Mouse (Mus musculus): Measurements from ENCODE around the gene Rps6ka2.
"Not testable (repeated sequence)": the region's sequence is repeated elsewhere in the genome, so short reads cannot be mapped to it uniquely, and the experiment has no call there.

Rps6ka2 gene

DNA sequence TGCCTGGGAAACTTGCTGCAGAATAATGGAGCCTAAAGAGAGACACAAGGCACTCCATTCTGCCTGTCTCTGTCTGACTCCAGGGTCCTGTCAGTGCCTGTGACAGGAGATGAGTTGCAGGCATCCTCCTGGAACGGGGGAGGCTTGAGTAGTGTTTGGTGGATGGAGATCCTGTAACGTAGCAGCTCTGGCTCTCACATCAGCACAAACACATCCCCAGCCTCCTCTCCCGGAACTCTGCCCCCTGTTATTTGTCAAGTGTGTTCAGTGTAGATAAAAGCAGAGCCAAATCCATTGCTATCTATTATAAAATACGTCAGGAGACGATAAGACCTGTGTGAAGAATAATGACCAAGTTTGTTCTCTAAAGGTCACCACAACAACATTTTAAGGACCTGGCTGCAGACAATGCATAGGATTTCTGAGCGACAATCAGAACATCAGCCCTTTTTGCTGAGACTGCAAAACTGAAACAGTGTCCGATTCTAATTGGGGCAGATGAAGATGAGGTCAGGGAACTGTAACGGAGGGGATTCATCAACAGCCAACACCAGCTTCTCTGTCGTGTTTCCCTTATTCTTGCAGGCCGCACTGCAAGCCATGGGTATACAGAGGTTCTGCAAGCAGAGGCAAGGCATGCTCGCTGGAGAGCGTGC is 99.4 kb downstream of the Rps6ka2 start:
- DNase-seq (ENCODE audit: low spot score in 2 of 2), result no peak

DNA sequence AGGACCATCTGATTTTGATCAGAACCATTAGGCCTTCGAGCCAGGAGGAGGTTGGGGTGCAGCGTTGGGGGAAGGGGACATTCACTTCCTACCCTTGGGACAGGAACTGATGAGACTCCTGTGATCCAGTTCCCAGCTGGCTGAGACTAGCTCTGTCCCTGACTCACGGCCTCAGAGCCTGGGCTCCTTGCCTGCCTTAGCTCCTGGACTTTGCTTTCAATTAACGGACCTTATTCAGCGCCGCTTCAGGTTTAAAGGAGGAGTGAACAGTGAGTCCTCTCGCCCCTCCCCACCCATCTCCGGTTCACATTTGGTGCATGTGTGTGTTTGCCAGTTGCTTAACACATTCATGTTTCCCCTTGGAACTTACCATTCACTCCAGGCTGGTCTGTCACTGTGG is 100.6 kb downstream of the Rps6ka2 start:
- DNase-seq (ENCODE audit: low spot score in 2 of 2), result no peak

DNA sequence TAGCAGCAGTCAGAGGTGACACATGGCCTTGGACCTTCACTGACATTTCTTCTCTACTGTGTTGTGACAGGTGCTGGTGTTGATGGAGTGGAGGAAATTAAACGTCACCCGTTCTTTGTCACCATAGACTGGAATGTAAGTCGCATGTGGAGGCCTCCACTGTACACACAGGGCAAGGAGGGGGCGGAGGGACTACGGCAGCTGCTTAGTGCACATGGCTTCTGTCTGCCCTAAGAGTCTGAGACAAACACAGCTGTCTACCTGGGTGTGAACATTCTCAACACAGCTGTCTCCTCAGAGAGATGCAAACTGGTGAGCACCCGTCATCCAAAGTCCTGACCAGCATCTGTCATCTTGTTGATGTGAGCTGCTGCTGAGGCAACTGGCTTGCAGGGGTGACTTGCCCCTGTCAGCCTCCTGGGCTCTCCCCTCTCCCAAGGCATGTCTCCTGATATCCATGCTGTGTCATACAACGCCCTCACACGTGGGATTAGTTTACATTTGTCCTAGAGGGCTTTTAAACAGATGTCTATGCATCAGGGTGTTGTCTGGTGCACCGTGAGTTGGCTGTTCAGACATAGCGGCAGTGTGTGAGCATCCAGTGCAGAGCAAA is 101.7 kb downstream of the Rps6ka2 start:
- DNase-seq (ENCODE audit: low spot score in 2 of 2), result no peak

DNA sequence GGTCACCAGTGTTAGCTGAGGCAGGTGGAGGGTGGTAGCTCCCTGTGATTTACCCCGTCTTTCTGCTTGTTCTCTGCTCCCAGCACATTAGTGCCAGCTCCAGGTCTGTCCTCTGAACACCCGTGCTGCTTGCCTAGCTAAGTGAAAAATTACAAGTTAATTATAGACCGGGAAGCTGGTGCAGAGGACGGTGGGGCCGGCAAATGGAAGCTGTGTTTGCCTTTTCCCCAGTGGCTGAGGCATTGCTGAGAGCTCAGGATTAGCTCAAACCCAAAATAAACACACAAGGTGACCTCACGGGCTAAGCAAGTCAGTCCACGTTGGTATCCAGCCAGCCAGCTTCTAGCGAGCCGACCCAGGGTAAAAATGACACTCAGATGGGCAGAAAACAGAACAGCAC is 103.1 kb downstream of the Rps6ka2 start:
- DNase-seq (ENCODE audit: low spot score in 2 of 2), result no peak

DNA sequence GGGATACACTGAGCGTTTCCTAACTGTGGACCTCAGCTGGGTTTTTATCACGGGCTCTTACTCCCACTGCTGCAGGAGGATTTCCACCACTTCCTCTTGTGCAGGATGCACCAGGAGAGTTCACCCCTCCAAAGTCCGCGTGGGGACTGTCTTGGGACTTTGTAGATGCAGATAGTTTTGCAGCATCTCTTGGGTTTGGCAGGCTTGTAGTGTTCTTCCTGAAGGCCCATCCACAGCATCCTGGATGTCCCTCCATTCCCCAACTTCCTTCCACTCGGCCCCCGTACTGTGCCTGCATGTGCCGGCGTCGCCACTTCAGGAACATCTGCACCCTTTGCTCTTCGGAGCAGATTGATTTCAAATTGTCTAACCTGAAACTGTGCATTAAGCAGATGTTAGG is 103.9 kb downstream of the Rps6ka2 start:
- no peak for DNase-seq (ENCODE audit: low spot score in 2 of 2)

DNA sequence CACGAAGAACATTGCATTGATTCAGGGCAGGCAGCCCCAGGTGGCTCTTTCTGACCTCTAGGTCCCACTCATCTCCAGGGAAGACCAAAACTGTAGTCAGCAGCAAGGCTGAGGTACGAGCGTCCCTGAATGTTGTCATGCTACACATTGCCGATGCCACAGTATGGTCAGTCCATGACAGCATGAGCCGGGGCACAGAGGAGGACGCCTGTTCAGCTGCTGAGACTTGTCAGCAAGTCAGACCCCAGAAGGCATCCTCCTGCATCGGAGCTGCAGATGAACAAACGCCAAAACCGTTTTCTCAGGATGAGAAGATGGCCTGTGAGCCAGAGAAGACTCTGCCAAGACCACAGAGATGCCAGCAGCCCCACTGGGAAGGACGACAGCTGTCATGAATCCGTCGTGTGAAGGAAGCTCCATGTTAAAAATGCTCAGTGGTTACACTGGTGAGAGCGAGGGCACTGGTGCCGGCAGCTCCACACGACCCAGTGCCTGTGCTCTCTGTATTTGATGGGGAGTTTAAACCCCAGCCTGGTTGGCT is 108.9 kb downstream of the Rps6ka2 start:
- DNase-seq (ENCODE audit: low spot score in 2 of 2), result no peak

DNA sequence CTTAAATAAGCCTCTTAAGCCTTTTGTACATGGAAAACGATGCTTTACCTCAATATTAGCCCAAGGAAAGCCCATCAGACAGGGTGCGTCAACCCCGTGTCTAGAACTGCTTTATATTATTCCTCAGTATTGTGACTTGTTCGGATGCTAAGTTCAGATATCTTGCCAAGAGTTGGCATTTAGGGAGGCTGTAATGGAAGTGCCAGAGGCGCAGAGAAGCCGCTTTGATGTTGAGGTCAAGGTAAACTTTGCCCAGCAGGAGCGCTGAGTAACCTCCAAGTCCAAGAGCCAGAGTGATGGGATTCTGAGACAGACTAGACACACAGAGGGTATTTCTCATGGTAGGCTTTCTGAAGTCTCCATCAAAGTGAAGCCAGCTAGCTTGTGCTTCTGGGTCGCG is 109.3 kb downstream of the Rps6ka2 start:
- no peak for DNase-seq (ENCODE audit: low spot score in 2 of 2)

DNA sequence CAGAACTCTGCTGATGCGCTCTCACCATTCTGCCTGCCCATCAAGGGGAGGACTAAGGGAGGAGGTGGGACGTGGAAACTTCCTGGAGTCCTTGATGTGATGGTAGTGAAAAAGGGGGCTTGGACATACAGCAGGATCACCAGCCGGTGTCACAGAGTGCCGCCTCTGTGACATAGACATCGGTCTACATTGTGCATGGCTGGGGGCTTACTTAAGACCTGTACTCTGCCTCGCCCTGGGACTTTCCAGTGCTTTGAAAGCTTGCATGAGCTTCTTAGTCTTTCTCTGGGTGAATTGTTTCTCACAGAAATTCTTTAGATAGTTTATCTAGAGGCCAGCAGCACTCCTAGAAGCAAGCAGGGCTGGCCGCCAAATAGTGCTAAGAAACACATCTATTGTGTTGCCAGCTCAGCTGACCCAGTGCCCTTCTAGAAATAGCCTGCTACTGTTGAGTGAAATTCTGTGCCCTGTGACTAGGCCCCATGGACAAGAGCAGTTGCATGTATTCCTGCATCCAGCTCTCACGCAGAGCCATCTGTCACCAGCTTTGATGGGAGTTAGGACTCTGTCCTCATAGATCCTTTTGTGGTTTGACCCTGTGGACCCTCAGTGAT is 114.5 kb downstream of the Rps6ka2 start:
- DNase-seq (ENCODE audit: low spot score in 2 of 2), result no peak

DNA sequence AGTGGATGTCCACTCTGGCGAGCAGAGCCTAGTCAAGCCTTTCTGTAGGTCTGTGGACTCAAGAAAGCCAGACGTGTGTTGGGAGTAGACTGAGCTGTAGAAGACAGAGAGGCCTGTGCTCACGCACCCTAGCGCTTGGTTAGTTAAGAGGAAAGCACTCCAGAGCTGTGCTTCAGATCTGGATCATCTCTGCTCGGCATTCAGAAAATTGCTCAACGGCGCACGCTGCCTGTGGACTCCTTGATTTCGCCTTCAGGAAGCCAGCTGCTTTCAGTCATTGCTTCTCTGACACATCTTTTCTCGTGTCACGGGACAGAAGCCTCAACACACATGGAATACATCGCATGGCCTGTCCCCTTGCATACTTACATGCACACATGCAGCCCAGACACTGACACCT is 115.4 kb downstream of the Rps6ka2 start:
- no peak for DNase-seq (ENCODE audit: low spot score in 2 of 2)

DNA sequence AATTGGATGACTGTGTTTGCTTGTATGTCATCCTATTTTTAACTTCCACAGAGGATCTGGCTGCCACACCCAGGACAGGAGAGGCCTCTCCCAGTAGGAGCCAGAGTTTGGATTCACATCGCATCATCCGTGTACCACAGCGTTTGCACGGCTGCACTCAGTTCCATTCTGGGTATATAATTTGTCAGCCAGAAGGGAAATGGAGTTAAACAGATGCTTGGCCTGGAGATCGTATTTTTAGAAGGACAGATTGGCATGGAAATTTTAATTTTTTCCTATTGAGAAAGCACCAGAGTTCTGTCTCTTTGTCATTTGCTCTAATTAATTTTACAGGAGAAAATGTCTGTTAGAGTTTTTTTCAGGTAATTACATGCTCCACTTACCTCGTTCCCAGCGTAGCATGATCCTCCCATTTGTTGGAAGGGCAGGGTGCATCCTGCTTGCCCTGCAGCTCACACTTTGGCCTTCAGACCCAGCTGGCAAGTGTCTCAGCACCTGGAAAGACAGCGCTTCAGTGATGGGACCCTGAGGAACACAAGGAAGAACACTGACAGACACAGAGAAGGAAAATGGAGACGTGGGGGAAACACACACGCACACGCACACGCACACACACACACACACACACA is 116.6 kb downstream of the Rps6ka2 start:
- no peak for DNase-seq (ENCODE audit: low spot score in 2 of 2)

DNA sequence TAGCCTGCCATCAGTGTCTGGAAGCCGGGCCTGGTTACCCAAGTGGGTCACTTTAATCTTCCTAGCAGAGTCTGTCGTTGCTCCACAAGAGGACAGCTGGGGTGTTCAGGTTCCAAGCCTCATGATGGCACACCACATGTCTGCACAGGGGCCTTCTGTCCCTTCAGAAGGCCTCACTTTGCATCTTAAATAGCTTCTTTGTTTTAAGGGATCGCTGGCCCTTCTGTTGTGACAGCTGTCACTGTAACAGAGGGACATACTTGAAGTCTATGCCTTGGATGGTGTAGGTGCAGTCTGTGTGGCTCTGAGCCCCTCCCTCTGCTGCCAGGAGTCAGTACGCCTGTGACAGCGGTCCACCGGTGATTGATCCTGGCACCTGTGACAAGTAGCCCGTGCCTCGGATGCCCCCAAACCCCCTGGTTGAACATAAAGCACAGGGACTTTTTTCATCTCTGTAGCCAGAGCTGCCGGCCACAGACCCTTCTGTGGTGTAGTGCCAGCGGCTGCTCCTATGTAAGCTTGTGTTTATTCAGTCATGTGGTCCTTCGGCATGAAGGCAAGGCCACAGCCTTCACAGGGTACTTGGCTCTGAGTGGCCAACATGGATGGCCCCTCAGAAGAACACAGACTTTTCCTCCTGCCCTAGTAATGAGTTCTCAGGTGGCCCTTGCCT is 122.2 kb downstream of the Rps6ka2 start:
- no peak for DNase-seq (ENCODE audit: low spot score in 2 of 2)

DNA sequence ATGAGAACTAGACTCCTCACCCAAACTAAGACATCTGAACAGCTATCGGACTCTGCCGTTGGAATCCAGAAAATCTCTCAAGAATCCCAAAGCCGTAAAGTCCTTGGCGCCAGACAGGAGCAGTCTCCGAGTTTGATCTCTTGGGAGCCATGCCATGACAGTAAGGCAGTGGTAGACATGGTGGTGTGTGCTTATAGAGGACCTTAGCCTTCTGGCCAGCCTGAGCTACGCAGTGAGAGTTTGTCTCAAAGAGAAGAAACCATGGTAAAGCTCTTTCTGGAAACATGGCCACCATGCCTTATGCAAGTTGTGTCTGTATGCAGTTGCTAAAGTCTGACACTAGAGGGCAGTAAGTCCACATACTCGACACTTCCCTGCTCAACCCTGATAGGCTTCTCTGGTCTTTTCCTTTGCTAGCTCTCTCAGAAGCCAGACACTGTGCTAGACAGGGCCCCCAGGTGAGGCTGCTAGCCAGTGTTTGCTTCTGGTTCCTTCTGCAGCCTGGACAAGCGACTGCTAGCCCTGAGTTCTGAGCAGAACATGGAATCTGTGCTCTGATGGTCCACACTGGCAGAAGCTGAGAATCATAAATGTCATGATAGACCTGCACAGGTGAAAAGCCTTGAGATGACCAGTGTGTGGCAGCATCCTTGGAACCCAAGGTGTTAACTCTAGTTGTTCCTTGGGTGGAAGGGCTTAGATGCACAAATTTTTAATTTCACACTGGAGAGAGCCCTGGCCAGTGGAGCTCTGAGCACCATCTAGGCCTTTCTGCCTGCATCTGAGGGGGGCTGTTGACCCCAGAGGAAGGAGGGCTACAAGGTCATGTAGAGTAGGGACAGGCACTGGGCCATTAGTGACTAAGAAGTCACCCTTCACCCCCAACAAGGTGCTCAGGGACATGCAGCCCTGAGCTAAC is 136.6 kb downstream of the Rps6ka2 start:
- DNase-seq (ENCODE audit: low spot score in 2 of 2), result peak; percentile 61 to 62

DNA sequence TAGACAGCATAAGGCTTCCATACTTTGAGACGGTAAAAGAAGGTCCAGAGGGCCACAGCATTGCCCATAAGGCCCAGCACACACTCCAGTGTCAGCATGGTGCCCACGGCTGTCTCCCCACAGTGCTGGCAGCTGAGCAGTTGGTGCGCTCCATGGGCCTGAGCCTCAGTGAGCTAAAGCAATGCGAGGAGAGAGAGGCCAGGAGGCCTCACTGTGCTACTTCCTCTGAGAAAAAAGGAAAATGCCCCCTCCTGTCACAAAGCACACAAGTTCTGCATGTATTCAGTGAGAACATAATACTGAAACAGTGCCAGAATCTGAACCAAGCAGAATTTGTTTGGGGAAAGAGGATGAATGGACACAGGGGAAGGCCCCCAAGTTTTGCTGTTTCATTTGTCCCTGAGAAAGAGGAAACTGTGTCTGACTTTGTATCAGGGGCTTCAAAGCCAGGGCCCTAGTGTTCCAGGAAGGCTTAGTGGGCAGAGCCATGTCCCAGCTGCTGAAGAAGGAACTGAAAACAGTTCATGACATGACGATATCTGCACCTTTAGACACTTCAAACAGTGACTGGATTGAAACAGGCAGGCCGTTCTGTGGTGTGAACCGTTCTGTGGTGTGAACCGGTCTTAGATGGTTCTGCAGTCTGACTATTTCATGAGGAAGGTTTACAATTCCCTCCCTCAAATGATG is 145.9 kb downstream of the Rps6ka2 start:
- DNase-seq (ENCODE audit: low spot score in 2 of 2), result not testable (repeated sequence)

DNA sequence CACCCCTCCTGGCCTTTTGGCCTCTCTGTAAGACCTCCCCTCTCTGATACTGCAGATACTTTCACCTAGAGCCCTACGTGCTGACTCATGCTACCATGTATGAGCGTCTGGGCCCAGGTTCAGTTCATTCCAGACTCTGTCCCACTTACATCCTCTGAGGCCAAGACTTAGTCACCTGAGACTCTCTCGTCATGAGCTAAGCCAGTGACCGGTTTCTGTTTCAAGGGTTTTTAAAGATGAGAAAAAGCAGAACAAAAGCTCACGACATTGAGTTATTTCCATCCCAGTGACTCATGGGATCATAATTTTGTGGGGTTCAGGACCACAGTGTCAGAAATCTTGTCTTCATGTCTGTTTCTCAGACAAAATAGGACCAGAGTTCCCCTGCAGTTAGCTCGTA is 149.9 kb downstream of the Rps6ka2 start:
- DNase-seq (ENCODE audit: low spot score in 2 of 2), result not testable (repeated sequence)

DNA sequence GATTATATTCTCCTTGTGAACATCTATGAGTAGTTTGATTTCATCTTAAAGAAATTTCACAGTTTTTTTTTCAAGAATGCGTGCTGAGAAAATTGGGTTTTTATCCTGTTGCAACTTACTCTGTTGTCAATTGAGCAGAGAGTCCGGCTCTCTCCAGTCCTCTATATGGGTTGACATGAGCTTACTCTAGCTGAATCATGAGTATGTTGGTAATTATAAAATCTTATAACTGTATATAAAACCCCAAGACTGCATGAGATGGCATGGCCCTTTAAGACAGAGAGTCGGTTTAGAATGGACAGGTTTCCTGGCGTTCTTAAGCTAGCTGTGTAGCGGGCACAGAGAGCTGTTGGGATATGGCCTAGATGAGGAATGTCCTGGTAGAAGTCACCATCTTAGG is 154.4 kb downstream of the Rps6ka2 start, which contains the start of gene Tcp10a:
Gene Tcp10a (plus strand): TSS at position 301 of the 400 bp plus-strand sequence.
- not testable (repeated sequence) for DNase-seq (ENCODE audit: low spot score in 2 of 2)

DNA sequence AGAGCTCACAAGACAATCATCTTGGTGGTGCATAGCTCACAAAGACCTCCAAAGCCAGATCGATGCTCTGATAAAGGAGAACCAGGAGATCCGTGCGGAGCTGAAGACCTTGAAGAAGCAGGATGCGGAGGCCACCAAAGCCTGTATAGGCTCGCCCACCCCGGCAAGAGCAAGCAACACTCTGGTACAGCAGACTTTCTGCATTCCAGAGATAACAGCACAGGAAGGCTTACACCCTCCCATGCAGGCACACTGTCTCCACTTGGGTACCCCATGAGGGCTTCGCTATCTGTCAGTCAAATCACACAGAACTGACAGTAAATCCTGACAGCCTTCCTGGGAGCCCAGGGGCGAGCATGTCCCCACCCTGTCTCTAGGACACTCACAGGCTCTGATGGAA is 156.5 kb downstream of the Rps6ka2 start:
- not testable (repeated sequence) for DNase-seq (ENCODE audit: low spot score in 2 of 2)

DNA sequence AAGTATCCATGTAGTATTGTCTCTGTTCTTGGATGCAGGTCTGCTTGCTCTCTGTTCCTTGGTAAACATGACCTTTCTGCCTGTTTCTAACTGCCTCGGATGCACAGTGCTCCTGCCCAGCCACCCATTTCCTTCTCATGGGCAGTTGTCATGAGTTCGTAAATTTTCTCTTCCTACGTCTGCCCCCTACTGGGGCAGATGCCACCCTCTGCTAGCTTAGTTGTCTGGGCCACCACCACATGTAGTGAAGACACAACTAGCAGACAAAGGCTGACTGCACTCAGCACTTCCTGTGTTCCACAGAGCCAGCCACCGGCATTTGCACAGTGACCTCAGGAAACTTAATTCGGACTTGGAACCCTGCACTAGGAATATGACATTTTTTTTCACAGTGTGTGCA is 162.8 kb downstream of the Rps6ka2 start:
- DNase-seq (ENCODE audit: low spot score in 2 of 2), result not testable (repeated sequence)

DNA sequence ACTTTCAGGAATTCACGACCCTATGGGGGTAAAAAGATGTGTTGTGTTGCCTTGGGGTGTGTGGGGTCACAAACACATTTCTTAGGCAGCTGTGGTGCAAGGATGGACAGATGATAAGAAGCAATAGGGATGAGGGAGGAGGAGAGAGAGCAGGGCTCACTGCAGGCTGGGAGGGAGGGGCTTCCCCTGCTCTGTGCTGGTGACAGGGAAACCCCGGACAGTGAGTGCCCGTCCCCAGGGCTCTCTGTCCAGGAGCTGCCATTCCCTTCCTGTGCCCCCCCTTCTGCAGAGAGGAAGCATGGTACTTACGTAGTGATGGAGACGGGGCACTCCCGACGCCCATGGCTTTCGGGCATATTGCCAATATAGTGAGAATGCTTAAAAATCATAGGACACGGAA is 167.5 kb downstream of the Rps6ka2 start:
- not testable (repeated sequence) for DNase-seq (ENCODE audit: low spot score in 2 of 2)

DNA sequence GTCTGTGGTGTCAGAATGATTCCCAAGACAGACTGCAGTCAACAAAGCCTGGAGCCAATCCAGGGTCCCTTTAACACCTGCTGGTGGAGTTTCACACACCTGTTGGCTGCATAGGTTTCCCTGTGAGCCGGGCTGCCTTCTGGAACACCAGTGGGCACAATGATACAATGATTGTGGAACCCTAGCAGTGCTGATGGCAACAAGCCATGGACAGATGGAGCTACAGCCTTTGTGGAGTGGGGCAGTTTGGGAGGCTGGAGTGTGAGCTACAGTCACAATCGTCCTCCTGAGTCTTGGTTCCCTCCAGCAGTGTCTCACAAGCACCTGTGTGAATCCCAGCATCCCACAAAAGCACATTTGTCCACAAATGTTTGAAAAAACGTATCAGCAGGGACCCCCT is 178.8 kb downstream of the Rps6ka2 start:
- DNase-seq (ENCODE audit: low spot score in 2 of 2), result not testable (repeated sequence)

DNA sequence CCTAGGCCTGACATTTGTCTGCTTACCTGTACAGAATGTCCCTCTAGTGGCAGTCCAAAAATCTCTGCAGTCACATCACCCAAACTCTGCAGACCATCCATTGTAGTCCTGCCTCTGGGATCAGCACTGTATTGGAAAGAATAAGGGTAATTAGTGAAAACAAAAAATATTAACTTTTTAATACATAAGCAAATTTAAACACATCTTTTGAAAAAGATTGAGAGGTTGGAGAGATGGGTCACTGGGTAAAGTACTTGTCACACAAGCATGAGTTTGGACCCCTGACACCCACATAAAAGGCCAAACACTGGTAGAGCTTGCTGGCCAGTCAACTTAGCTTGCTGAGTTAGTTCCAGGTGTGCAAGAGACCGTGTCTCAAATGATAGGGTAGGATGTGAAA is 182.7 kb downstream of the Rps6ka2 start, which contains the start of gene Ttll2:
Gene Ttll2 (minus strand): TSS at position 101 of the 400 bp plus-strand sequence.
- not testable (repeated sequence) for DNase-seq (ENCODE audit: low spot score in 2 of 2)
